Mouse (Mus musculus): ENCODE data around the gene Rab3b.

Rab3b gene

DNA sequence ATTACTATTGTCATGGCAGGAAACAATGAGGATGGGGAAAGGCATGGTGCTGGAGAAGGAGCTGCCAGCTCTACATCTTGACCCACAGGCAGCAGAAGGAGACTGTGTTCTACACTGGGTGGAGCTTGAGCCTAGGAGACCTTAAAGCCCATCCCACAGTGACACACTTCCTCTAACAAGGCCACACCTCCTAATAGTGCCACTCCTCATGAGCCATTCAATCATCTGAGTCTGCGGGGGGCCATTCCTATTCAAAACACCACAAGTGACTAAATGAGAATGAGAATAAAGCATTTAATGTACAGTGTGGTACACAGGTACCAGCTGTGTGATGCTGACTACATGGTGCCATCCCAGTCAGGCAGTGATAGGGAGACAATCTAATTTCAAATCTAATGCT is 71.3 kb downstream of the Rab3b start:
- no peak for DNase-seq (ENCODE audit: low spot score in 2 of 2)

- no peak for DNase-seq (ENCODE audit: low spot score in 2 of 2)
Observed at GRCm38 (mm10) chr4:108951663-108952062, 72.8 kb downstream of the Rab3b start.

DNA sequence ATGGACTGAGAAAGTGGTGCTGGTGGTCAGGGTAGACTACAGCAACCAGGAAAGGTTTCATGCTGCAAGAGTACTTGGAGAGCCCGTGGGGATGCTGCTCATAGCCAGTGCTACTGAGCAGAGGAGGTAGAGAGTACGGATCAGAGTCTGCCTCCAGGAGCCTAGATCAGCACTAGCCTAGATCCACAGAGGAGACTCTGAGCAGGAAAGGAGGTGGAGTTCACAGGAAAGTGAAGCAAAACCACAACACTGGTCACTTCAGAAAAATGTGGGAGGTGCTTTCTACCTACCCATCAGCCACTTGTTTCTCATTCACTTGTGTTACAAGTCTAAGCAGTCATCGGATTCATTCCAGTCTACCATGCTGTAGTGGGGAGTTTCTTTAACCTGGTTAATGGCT is 80.8 kb downstream of the Rab3b start:
- no peak for DNase-seq (ENCODE audit: low spot score in 2 of 2)

- no peak for DNase-seq (ENCODE audit: low spot score in 2 of 2)
Observed at GRCm38 (mm10) chr4:108960619-108961460, 82.0 kb downstream of the Rab3b start.

DNA sequence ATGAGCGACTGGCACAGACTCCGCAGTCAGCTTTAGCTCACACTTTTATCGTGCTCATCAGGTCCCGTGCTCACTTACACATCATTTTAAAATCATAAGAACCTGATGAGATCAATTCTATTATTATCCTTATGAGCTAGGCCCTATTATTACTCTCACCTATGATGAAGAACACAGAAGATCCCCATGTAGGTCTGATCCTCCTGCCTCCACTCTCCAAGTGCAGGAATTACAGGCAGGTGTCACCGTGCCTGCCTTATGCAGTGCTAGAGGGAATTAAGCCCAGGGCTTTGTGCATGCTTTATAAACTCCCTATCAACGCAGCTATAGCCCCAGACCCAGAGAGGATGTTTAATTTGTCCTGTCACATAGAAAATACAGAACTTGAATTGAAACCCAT is 84.2 kb downstream of the Rab3b start:
- DNase-seq (ENCODE audit: low spot score in 2 of 2): no peak

GRCm38 (mm10) chr4:108969517-108969916 is 90.7 kb downstream of the Rab3b start:
- no peak for DNase-seq (ENCODE audit: low spot score in 2 of 2)

DNA sequence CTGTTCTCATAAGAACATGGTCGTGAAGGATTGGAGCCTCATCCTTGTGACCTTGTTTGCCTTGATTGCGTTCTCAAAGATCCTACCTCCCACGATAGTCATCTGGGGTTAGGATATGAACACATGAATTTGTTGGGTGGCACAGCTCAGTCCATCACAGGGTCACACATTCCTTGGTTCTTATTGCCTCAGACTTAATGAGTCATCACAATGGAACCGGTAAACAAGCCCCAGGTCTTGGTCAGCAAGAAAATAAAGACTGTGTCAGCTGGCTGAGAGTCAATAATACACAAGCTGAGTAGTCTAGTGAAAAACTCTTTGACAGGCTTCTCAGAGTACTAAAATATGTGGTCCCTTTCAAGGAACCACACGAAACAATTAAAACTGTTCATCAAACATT is 92.2 kb downstream of the Rab3b start:
- no peak for DNase-seq (ENCODE audit: low spot score in 2 of 2)

- DNase-seq (ENCODE audit: low spot score in 2 of 2): peak in 1 of 2 experiments; percentile 14
Observed at GRCm38 (mm10) chr4:108976458-108977071, 97.7 kb downstream of the Rab3b start.

GRCm38 (mm10) chr4:108986833-108987472 is 108.1 kb downstream of the Rab3b start:
- no peak for DNase-seq (ENCODE audit: low spot score in 2 of 2)

DNA sequence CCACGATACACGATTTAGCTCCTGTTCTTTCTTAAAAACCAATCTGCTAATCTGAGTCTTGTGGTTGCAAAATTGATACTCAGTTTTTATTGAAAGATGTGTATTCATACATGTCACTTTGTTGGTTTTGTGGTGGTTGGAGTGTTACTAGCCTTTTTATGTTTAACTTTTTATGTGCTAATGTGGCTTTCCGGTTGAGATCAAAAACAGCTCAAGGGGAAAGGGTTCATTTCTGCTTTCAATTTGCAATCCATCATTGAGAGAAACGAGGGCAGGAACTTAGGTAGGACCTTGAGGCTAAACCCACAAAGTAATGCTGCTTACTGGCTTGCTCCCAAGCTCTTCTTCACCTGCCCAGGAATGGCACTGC is 108.6 kb downstream of the Rab3b start:
- DNase-seq (ENCODE audit: low spot score in 2 of 2): no peak

- DNase-seq (ENCODE audit: low spot score in 2 of 2): no peak
Observed at GRCm38 (mm10) chr4:108989430-108989829, 110.6 kb downstream of the Rab3b start.

- no peak for DNase-seq (ENCODE audit: low spot score in 2 of 2)
Observed at GRCm38 (mm10) chr4:108990032-108990431, 111.2 kb downstream of the Rab3b start.

DNA sequence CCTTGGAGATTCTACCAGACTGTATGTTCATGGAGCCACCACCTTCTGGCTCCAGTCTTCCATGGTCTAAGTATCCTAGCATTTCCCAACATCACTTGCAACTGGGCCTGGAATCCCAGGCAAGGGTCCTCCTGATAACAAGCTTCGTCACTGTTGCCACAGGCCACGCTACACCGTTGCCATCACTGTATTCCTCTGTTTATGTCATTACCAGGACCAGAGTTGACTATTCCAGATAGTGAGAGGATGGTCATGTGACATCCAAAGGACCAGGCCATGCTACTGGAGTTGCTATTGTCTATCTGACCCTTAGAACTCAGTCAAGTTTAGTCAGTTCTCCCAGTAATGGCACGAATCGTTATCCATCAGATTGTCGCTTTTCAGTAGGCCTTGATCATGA is 111.7 kb downstream of the Rab3b start:
- DNase-seq (ENCODE audit: low spot score in 2 of 2): no peak

- DNase-seq (ENCODE audit: low spot score in 2 of 2): no peak
Observed at GRCm38 (mm10) chr4:108991811-108992210, 112.9 kb downstream of the Rab3b start.
